Mouse (Mus musculus) olfactory bulb, adult 2 months (tissue): ENCODE results near the gene Tyw3.

Experiments used
- CTCF ChIP-seq: fragments of 200-500 bp; IDR thresholded peaks from 2 replicates; pipeline ENCODE4 v1.5.1; 2012; ENCODE audit warnings: low read depth, mild to moderate bottlenecking, low read length, moderate library complexity; ENCODE audit not compliant: insufficient read depth
- POLR2A ChIP-seq: fragments of 200-500 bp; IDR thresholded peaks from 2 replicates; pipeline ENCODE4 v1.6.1; 2012; ENCODE audit warnings: mild to moderate bottlenecking, low read depth, low read length, moderate library complexity; ENCODE audit not compliant: insufficient read depth

DNA sequence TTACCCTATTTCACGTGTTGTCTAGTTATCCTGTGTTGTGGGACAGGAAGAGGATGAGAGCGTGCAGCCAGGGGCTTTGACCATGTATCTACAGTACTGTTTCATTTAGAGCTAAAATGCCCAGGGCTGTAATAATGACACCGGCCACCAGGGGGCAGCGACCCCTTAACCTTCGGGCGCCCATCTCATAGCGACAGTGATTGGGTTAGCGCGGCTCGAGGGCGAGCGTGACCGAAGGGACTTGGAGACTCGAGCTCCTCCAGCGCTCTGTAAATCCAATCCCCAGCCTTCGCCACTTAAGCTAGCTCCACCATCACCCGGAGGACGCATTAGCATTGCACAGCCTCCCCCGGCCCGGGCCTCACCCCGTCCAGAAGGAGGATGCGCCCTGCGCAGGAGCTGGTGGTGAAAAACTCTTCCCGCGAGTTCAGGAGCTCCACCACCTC lies 393 bp downstream of the Tyw3 start, which contains the start of gene Cryz:
- peak; percentile 76 for TF ChIP-seq CTCF
- TF ChIP-seq POLR2A: no peak
